Mouse (Mus musculus) heart, postnatal 0 days (tissue): ENCODE results near the gene Mrpl48.

Source experiments
- CTCF ChIP-seq: IDR thresholded peaks from 2 replicates; pipeline ENCODE4 v1.5.1; 2016; ENCODE audit warnings: antibody characterized with exemption, control low read depth, low read depth
- EP300 ChIP-seq: IDR thresholded peaks from 2 replicates; pipeline ENCODE4 v1.6.1; 2016; ENCODE audit warnings: antibody characterized with exemption, low read depth

- TF ChIP-seq CTCF (no peak), EP300 (no peak)
These were observed 48.8 kb downstream of the Mrpl48 start for GRCm38 (mm10) chr7:100559331-100559730.
